Mouse (Mus musculus) testis, adult 2 months (tissue): ENCODE results near the gene Slc25a35.

Experiments
- CTCF ChIP-seq: fragments of 200-500 bp; IDR thresholded peaks from 2 replicates; pipeline ENCODE4 v1.5.1; 2012; ENCODE audit warnings: low read depth, mild to moderate bottlenecking, inconsistent platforms, low read length, moderate library complexity; ENCODE audit not compliant: control insufficient read depth, insufficient read depth, insufficient replicate concordance
- POLR2A ChIP-seq: fragments of 200-500 bp; IDR thresholded peaks from 2 replicates; pipeline ENCODE4 v1.6.1; 2012; ENCODE audit warnings: low read depth, mild to moderate bottlenecking, inconsistent platforms, low read length, moderate library complexity; ENCODE audit not compliant: control insufficient read depth

DNA sequence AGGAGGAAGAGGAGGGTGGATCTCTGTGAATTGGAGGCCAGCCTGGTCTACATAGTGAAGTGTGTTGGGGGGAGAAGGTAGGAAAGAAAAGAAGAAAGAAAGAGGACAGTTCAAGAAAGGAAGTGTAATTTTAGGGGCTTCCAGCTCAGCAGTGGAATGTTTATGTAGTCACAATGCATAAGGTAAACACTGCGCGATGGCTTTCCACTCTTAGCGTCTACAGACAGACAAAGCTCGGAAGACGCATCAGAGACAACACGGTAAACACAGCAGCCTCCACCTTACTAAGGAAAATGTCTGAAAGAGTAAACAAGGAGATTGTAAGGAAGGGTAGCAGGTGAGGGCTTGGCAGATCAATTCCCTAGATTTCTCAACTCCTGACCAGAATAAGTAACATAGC, 38.0 kb upstream of the Slc25a35 start:
- TF ChIP-seq POLR2A (no peak), CTCF (no peak)
